Mouse (Mus musculus) cerebellum, adult 2 months (tissue): ENCODE measurements around the gene Zbed4. TPM values are rescaled to one million over a fixed set of nuclear protein-coding genes. Genes with fewer than 3 reads are reported as not detected.
"Not testable (repeated sequence)": the region's sequence is repeated elsewhere in the genome, so short reads cannot be mapped to it uniquely, and the experiment has no call there.

ENCODE experiments used
- DNase-seq, 2 experiments: peaks; one replicate each; pipeline ENCODE4 v3.0.0; 2021
- H3K27ac ChIP-seq: fragments of 200-500 bp; 2 replicates; pipeline ENCODE4 v1.5.1; 2012; ENCODE audit warnings: low read length, control low read depth, inconsistent platforms; ENCODE audit not compliant: insufficient read depth
- H3K27me3 ChIP-seq: fragments of 200-500 bp; 2 replicates; pipeline ENCODE4 v1.6.1; 2012; ENCODE audit warnings: inconsistent platforms, mild to moderate bottlenecking, low read length, moderate library complexity; ENCODE audit not compliant: control insufficient read depth, insufficient read depth
- H3K4me1 ChIP-seq: fragments of 200-500 bp; 2 replicates; pipeline ENCODE4 v1.6.1; 2011; ENCODE audit warnings: low read length; ENCODE audit not compliant: control insufficient read depth, insufficient read depth
- H3K4me3 ChIP-seq: fragments of 200-500 bp; replicated peaks from 2 replicates; pipeline ENCODE3; 2011; ENCODE audit warnings: mild to moderate bottlenecking, low read depth, low read length, control low read depth; ENCODE audit not compliant: insufficient read depth
- CTCF ChIP-seq: fragments of 200-500 bp; IDR thresholded peaks from 2 replicates; pipeline ENCODE4 v1.5.1; 2011; ENCODE audit warnings: low read depth, mild to moderate bottlenecking, control low read depth, low read length, moderate library complexity, borderline replicate concordance; ENCODE audit not compliant: insufficient read depth
- POLR2A ChIP-seq: fragments of 200-500 bp; IDR thresholded peaks from 2 replicates; pipeline ENCODE4 v1.6.1; 2011; ENCODE audit warnings: low read length, control low read depth, borderline replicate concordance; ENCODE audit not compliant: insufficient read depth
- WGBS: fragments of 180-500 bp; shearing (Covaris S2); methylation state at CpG from one replicate; pipeline ENCODE4 v1.1.7; 2018; 5-methylcytosine and 5-hydroxymethylcytosine counted together
- polyA plus RNA-seq: library from polyadenylated mRNA; depleted of rRNA; stranded (reverse); fragments of >200 nt; gene quantifications from 2 replicates; pipeline ENCODE4 v1.2.3, GENCODE M21; 2012

The Zbed4 gene
- polyA plus RNA-seq, 1 experiment: 6.9 TPM

DNA sequence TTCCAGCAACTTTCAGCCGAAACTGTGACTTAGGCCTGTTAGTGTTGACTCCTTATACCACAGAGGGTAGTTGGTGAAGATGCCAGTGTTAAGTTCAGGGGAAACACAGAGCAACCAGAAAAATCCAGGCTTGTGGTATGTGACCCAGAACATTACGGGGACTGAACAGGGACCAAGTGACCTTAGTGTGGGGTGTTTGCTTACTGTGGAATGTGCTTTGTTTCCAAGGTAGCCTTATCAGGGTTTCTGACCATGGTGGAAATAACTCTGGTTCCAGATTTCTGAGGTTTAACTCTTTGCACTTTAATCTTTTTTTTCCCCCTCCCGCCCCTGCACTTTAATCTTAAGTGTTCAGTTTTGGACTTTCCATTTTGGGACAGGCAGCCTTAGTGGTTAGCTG lies 6.6 kb downstream of the Zbed4 start:
- H3K27ac ChIP-seq: no peak overlapping the region
- H3K4me3 ChIP-seq: no peak overlapping the region
- WGBS: 90% methylated on average over 3 of the region's 3 CpGs
- DNase-seq: no peak
- H3K4me1 ChIP-seq: no peaks in the 10 kb centered on the region
- H3K27me3 ChIP-seq: no peaks in the 10 kb centered on the region
- TF ChIP-seq POLR2A: no peak
- TF ChIP-seq CTCF: no peak

- no peak for DNase-seq
- WGBS: 96% methylated on average over 4 of the region's 4 CpGs
- TF ChIP-seq POLR2A (no peak), CTCF (no peak)
- Histone ChIP-seq H3K27ac (no peak overlapping the region), H3K4me3 (no peak overlapping the region), H3K27me3 (no peaks in the 10 kb centered on the region), H3K4me1 (no peaks in the 10 kb centered on the region)
These were observed 10.1 kb downstream of the Zbed4 start for GRCm38 (mm10) chr15:88761551-88761950.

GRCm38 (mm10) chr15:88766139-88766538 lies 14.7 kb downstream of the Zbed4 start:
- WGBS: 100% methylated on average over 2 of the region's 2 CpGs
- not testable (repeated sequence) for DNase-seq, H3K27ac ChIP-seq, H3K4me3 ChIP-seq, H3K27me3 ChIP-seq, H3K4me1 ChIP-seq

DNA sequence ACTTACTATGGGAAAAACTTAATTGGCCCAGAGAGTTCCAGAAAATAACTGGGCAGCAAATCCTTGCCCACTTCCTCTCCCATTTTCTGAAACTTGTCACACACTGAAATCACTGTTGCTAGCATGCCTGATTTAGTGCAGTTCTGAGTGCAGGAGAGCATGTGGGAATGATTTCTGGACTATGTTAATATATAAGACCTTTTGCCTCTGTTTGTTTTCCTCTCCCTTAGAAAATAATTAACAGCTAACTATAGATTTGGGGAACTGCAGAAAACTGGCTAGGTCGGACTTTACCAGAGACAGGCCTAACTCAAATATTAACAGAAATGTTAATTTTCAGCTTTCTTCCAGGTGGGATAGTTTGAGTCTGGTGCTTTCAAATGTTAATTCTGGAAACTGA lies 17.1 kb downstream of the Zbed4 start:
- Histone ChIP-seq H3K27ac (no peak overlapping the region), H3K4me3 (no peak overlapping the region), H3K27me3 (no peaks in the 10 kb centered on the region), H3K4me1 (no peaks in the 10 kb centered on the region)
- no peak for TF ChIP-seq CTCF
- no peak for TF ChIP-seq POLR2A
- WGBS: 97% methylated on average over 1 of the region's 1 CpGs
- no peak for DNase-seq

DNA sequence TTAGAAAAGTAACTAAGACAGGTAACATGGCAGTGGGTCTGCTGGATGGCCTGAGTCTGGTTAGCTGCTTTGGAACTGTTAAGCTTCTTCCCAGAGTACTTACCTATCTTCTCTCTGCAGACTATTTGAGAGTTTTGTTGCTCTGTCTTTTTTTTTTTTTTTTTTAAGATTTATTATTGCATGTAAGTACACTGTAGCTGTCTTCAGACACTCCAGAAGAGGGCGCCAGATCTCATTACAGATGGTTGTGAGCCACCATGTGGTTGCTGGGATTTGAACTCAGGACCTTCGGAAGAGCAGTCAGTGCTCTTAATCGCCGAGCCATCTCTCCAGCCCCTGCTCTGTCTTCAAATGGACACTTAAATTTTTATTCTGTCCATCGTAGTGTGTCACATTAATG lies 23.2 kb downstream of the Zbed4 start:
- H3K4me1 ChIP-seq, H3K27ac ChIP-seq, DNase-seq, H3K4me3 ChIP-seq, H3K27me3 ChIP-seq: not testable (repeated sequence)
- WGBS: 93% methylated on average over 5 of the region's 5 CpGs

DNA sequence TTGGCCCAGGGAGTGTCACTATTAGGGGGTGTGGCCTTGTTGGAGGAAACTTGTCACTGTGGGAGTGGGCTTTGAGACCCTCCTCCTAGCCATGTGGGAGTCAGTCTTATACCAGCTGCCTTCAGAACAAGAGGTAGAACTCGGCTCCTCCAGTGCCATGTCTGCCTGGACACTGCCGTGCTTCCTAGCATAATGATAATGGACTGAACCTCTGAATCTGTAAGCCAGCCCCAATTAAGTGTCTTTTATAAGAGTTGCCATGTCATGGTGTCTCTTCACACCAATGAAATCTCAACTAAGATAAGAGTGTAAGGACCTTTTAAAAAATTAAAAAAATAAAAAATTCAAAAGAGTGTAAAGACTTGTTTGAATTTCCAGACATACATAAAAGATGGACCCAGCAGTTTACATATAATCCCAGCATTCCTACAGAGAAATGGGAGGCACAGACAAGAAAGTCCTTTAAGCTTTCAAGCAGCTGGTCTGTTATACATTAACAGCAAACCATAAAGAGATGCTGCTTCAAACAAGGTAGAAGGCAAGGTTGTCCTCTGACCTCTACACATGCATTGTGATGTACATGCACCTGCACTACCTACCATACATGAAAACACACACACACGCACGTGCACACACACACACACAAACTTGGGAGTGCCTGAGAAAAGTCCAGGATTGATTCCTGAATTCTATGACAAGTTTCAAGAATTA lies 40.8 kb downstream of the Zbed4 start:
- 78% methylated on average over 4 of the region's 4 CpGs for WGBS
- Histone ChIP-seq H3K4me3 (no peak overlapping the region), H3K4me1 (no peaks in the 10 kb centered on the region), H3K27me3 (no peaks in the 10 kb centered on the region), H3K27ac (no peak overlapping the region)
- DNase-seq: no peak
- TF ChIP-seq CTCF: no peak

DNA sequence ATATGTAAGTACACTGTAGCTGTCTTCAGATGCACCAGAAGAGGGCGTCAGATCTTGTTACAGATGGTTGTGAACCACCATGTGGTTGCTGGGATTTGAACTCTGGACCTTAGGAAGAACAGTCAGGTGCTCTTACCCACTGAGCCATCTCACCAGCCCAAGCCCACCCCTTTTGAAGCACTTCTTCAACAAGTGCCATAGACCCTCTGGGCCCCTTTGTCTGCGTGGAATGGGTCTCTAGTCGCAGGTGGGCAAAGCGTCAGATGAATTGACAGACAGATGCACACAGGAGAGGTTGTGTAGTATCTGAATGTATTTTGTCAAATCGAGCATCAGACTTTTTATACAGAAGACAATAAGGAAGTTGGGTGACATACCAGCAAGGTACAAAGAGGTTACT lies 43.3 kb downstream of the Zbed4 start:
- H3K4me1 ChIP-seq, DNase-seq, H3K27me3 ChIP-seq, H3K4me3 ChIP-seq, H3K27ac ChIP-seq: not testable (repeated sequence)
- 80% methylated on average over 5 of the region's 5 CpGs for WGBS

DNA sequence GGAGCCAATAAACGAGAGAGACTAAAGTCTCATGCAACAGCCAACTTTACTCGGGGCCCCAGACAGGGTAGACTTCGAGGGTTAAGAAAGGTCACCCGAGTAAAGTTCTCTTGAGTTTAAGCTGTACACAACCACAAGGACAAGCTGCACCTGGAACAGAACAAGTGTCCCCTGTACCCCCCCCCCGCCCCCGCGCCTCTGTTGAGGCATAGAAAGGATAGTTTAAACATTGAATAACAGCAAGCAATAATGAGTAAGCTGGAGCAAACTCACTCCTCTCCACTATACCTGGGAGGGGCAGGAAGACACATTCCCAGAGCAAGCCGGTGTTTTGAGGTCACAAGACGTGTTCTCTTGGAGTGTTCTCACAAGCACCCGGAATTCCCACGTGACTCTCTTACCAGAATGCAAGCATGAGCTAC lies 48.5 kb downstream of the Zbed4 start:
- Histone ChIP-seq H3K27ac (no peak overlapping the region), H3K4me1 (no peaks in the 10 kb centered on the region), H3K4me3 (no peak overlapping the region), H3K27me3 (no peaks in the 10 kb centered on the region; the same call in 1 of the 2 replicates)
- DNase-seq: no peak
- WGBS: 86% methylated on average over 11 of the region's 11 CpGs
- TF ChIP-seq POLR2A (no peak), CTCF (no peak)

DNA sequence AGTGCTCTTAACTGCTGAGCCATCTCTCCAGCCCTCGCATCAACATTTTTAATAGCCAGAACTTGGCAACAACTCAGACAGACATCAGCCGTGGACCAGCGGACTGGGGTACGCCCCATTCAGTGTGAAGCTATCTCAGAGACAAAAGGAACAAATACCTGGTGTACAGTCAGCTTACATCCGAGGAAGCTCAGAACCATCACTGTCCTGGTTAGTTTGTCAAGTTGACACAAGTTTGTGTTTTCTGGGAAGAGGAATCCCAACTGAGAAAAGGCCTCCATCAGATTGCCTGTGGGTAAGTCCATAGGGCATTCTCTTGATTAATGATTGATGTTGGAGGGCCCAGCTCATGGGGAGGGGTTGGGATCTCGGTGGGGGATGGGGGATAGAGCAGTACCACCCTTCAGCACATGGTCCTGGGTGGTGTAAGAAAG lies 49.5 kb downstream of the Zbed4 start:
- TF ChIP-seq CTCF: no peak
- no peak for TF ChIP-seq POLR2A
- Histone ChIP-seq H3K4me1 (no peaks in the 10 kb centered on the region), H3K27me3 (no peaks in the 10 kb centered on the region; the same call in 1 of the 2 replicates), H3K4me3 (no peak overlapping the region), H3K27ac (no peak overlapping the region)
- WGBS: 58% methylated on average over 6 of the region's 6 CpGs
- DNase-seq: no peak
